Mouse (Mus musculus) myocyte (in vitro differentiated cells): ENCODE data around the gene Cbx3.

Source experiments
- CEBPB ChIP-seq: IDR thresholded peaks from 2 replicates; pipeline ENCODE4 v1.6.1; 2011; ENCODE audit warnings: mild to moderate bottlenecking, moderate library complexity; ENCODE audit not compliant: poor library complexity, insufficient read depth, severe bottlenecking
- E2F4 ChIP-seq: IDR thresholded peaks from one replicate; pipeline ENCODE4 v1.6.1; 2011; ENCODE audit warnings: mild to moderate bottlenecking, control low read depth, moderate library complexity; ENCODE audit not compliant: insufficient read depth
- MAX ChIP-seq: IDR thresholded peaks from one replicate; pipeline ENCODE4 v1.6.1; 2011; ENCODE audit warnings: low read depth, mild to moderate bottlenecking, control low read depth
- MYOD1 ChIP-seq, 3 experiments: IDR thresholded peaks; one replicate each; pipeline ENCODE4 v1.6.1; 2011; ENCODE audit warnings: control low read depth in 2 of 3, low read depth in 2 of 3, mild to moderate bottlenecking in 2 of 3, moderate library complexity in 1 of 3; ENCODE audit not compliant: insufficient read length in 2 of 3, control insufficient read depth in 1 of 3
- POLR2A ChIP-seq: IDR thresholded peaks from one replicate; pipeline ENCODE4 v1.6.1; 2011; ENCODE audit warnings: low read depth, mild to moderate bottlenecking, control low read depth, moderate library complexity; ENCODE audit not compliant: insufficient read length
- POLR2AphosphoS2 ChIP-seq: IDR thresholded peaks from one replicate; pipeline ENCODE4 v1.6.1; 2011; ENCODE audit warnings: low read depth, control low read depth; ENCODE audit not compliant: insufficient read length
- TCF12 ChIP-seq: IDR thresholded peaks from one replicate; pipeline ENCODE4 v1.6.1; 2011; ENCODE audit warnings: mild to moderate bottlenecking, control low read depth; ENCODE audit not compliant: poor library complexity, insufficient read depth, severe bottlenecking
- TCF3 ChIP-seq: IDR thresholded peaks from one replicate; pipeline ENCODE4 v1.6.1; 2011; ENCODE audit warnings: low read depth, control low read depth; ENCODE audit not compliant: insufficient read length
- USF1 ChIP-seq: IDR thresholded peaks from one replicate; pipeline ENCODE4 v1.6.1; 2011; ENCODE audit warnings: low read depth, mild to moderate bottlenecking, control low read depth, moderate library complexity

DNA sequence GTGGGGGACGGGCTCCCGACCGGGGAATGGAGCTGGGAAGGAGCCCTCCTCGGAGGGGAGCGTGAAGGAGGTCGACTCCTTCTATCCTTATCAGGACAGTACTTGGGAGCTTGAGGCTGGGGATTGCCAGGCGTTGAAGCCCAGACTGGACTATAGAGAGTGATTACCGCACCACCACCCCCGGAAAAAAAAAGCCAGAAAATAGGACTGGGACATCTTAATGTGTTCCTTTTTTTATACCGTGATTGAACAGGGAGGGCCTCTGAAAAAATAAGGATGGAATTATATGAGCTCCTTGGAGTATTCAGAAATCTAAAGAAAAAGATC, 982 bp downstream of the Cbx3 start:
- no peak for TF ChIP-seq MAX
- no peak for TF ChIP-seq E2F4
- no peak for TF ChIP-seq POLR2A
- TF ChIP-seq CEBPB: no peak
- no peak for TF ChIP-seq MYOD1 (IDR thresholded peaks at IDR 0.05; ENCODE audit: control insufficient read depth in 1 of 3, insufficient read length in 2 of 3, low read depth in 2 of 3)
- no peak for TF ChIP-seq TCF12
- TF ChIP-seq POLR2AphosphoS2: no peak
- TF ChIP-seq TCF3: no peak
- TF ChIP-seq USF1: no peak
